In the genomic region with DNA sequence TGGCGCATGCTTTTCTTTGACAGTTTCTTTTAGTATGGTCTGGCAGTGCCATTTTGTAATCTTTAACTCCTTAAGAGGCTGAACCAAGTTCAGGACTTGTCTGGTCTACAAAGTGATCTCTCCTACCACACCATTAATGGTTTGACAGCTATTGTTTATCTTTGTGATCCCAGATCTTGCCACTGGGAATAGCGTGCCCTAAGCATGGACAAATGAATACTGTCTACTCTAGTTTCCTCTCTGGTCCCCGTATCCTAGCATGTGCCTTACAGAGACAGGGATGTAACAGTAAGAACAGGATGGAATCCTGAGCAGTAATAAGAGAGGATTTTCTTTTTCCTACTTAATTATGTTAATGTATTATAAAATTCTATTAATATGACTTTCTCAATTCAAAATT, we compare ENCODE assay signal across 17 mouse cellular contexts.
"Had no signal": no experiment of that assay in that cellular context is flagged by ENCODE, and none has a peak within 500 bp of the region (broad histone marks: within the 10 kb centered on the region; RNA-seq: fewer than 3 reads in every experiment).

No protein-coding gene starts in this region.

- H3K4me1 ChIP-seq: liver, embryonic 13.5 days; liver, embryonic 15.5 days; megakaryocyte, embryonic 14.5 days; midbrain, embryonic 13.5 days; midbrain, embryonic 15.5 days; neural tube, embryonic 12.5 days; stomach, embryonic 15.5 days had no signal

- H3K27me3 ChIP-seq: liver, embryonic 13.5 days; liver, embryonic 15.5 days; megakaryocyte, embryonic 14.5 days; midbrain, embryonic 13.5 days; midbrain, embryonic 15.5 days; neural tube, embryonic 12.5 days; stomach, embryonic 15.5 days had no signal

- H3K4me3 ChIP-seq: liver, embryonic 13.5 days; liver, embryonic 15.5 days; megakaryocyte, embryonic 14.5 days; midbrain, embryonic 13.5 days; midbrain, embryonic 15.5 days; neural tube, embryonic 12.5 days; stomach, embryonic 15.5 days had no signal

- H3K27ac ChIP-seq: liver, embryonic 13.5 days; liver, embryonic 15.5 days; macrophage; midbrain, embryonic 13.5 days; midbrain, embryonic 15.5 days; neural tube, embryonic 12.5 days; stomach, embryonic 15.5 days; stomach, postnatal 0 days had no signal

- H3K9me3 ChIP-seq: liver, embryonic 13.5 days; liver, embryonic 15.5 days; megakaryocyte, embryonic 14.5 days; midbrain, embryonic 13.5 days; midbrain, embryonic 15.5 days; neural tube, embryonic 12.5 days; stomach, embryonic 15.5 days had no signal

- H3K9ac ChIP-seq: liver, embryonic 13.5 days; liver, embryonic 15.5 days; liver, postnatal 0 days; midbrain, embryonic 13.5 days; midbrain, embryonic 15.5 days; neural tube, embryonic 12.5 days; stomach, embryonic 15.5 days had no signal

- H3K4me2 ChIP-seq: liver, embryonic 11.5 days; liver, embryonic 13.5 days; liver, embryonic 15.5 days; midbrain, embryonic 11.5 days; midbrain, embryonic 13.5 days; midbrain, embryonic 15.5 days; neural tube, embryonic 12.5 days; stomach, embryonic 15.5 days had no signal

- DNase-seq: liver, embryonic 13.5 days; liver, postnatal 0 days; lung, postnatal 36 days; right cerebral cortex, postnatal 14 days; thymus, adult 2 months; thymus, postnatal 25 days; thymus, postnatal 4 days had no signal

- ATAC-seq: liver, postnatal 0 days; midbrain, embryonic 13.5 days; midbrain, embryonic 15.5 days had no signal

- H3K36me3 ChIP-seq: liver, embryonic 13.5 days; liver, embryonic 15.5 days; midbrain, embryonic 13.5 days; midbrain, embryonic 15.5 days; neural tube, embryonic 12.5 days; stomach, embryonic 15.5 days had no signal
